Mouse (Mus musculus) liver, postnatal 0 days (tissue): Measurements from ENCODE around the gene Bach2. TPM values are rescaled to one million over a fixed set of nuclear protein-coding genes. Genes with fewer than 3 reads are reported as not detected.

Source experiments
- ATAC-seq: fragments of 200-750 bp; cut with Nextera tagmentation; 2 replicates; pipeline ENCODE4 v1.8.0; 2017; ENCODE audit warnings: mild to moderate bottlenecking, moderate library complexity
- DNase-seq: peaks from one replicate; pipeline ENCODE4 v3.0.0-alpha.2; 2016
- H3K27ac ChIP-seq: fragments of 300-500 bp; sonication (generic); 2 replicates; pipeline ENCODE4 v1.5.1; 2014; ENCODE audit warnings: antibody characterized with exemption, moderate library complexity, mild to moderate bottlenecking, low read depth
- H3K27me3 ChIP-seq: fragments of 300-500 bp; sonication (generic); 2 replicates; pipeline ENCODE4 v1.6.1; 2014; ENCODE audit warnings: low read length, control low read depth, mixed read lengths; ENCODE audit not compliant: insufficient read depth
- H3K36me3 ChIP-seq: fragments of 300-500 bp; sonication (generic); replicated peaks from 2 replicates; pipeline ENCODE4 v1.6.1; 2014; ENCODE audit warnings: mild to moderate bottlenecking, control low read depth, low read length, moderate library complexity, mixed read lengths; ENCODE audit not compliant: insufficient read depth
- H3K4me1 ChIP-seq: fragments of 300-500 bp; sonication (generic); 2 replicates; pipeline ENCODE4 v1.6.1; 2014; ENCODE audit warnings: antibody characterized with exemption, mild to moderate bottlenecking, control low read depth; ENCODE audit not compliant: insufficient read depth
- H3K4me2 ChIP-seq: fragments of 300-500 bp; sonication (generic); 2 replicates; pipeline ENCODE4 v1.6.1; 2014; ENCODE audit warnings: low read depth, mild to moderate bottlenecking, low read length, moderate library complexity, mixed read lengths
- H3K4me3 ChIP-seq: fragments of 300-500 bp; sonication (generic); 2 replicates; pipeline ENCODE4 v1.5.1; 2014; ENCODE audit warnings: low read depth, low read length
- H3K9ac ChIP-seq: fragments of 300-500 bp; sonication (generic); replicated peaks from 2 replicates; pipeline ENCODE4 v1.6.1; 2014; ENCODE audit warnings: mild to moderate bottlenecking, moderate library complexity
- H3K9me3 ChIP-seq: fragments of 300-500 bp; sonication (generic); 2 replicates; pipeline ENCODE4 v1.6.1; 2016; ENCODE audit warnings: mild to moderate bottlenecking, control low read depth, low read length, mixed read lengths
- CTCF ChIP-seq: sonication (generic); IDR thresholded peaks from 2 replicates; pipeline ENCODE4 v1.5.1; 2016; ENCODE audit warnings: antibody characterized with exemption, low read depth
- EP300 ChIP-seq: IDR thresholded peaks from 2 replicates; pipeline ENCODE4 v1.6.1; 2016; ENCODE audit warnings: antibody characterized with exemption, low read depth, mild to moderate bottlenecking
- WGBS: fragments of 180-500 bp; shearing (Covaris S2); extraction: QIAGEN DNeasy Blood & Tissue Kit; methylation state at CpG from one replicate; pipeline ENCODE4 v1.1.7; 2014; ENCODE audit not compliant: insufficient replicate concordance; 5-methylcytosine and 5-hydroxymethylcytosine counted together
- polyA plus RNA-seq: library from polyadenylated mRNA; unstranded; fragments of >200 nt; fragmentation: Nextera tagmentation; extraction: Ambion mirVana; gene quantifications from 2 replicates; pipeline ENCODE4 v1.2.1, GENCODE M21; 2015

Bach2 gene
- polyA plus RNA-seq, 1 experiment from 2014 or later = 4.3 TPM

DNA sequence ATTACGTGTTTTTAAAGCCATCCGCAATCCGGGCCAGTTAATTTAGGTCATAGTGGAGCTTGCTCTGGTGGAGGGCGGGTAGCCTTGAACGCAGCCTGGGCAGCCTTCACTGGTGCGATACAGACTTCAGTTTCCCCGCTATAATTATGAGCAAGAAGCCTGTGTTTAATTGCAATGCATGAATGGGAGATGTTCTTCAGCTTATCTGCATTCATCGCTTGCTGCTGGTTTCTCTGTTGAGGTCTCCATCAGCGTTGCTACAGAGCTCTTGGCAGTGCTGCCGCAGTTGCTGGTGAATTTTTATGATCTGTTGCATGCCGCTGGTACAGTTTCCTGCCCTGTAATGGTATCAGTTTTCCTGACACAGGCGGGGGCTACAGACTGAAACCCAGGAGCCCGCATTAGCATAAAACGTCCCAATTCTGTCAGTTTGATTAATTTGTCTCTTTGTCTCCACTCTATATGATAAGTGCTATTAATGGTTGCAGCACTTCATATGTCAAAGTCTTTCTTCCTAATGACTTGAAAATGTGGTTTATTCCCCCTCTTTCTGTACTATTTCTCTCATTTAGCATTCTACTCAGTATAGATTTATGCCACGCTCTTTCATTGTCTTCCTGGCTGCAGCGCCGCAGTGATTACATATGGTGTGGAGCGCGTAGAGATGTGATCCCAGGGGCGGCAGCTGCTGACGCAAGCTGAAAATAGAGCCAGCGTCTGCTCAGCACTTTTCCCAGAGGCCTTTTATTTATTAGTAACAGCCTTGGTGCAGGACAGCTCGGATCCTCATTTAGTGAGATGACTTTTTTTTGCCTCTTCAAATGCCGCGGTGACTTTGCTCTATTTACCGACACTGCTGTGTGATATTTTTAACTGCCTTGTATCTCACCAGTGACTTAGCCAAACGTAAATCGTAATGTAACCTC lies 292.6 kb downstream of the Bach2 start:
- Histone ChIP-seq H3K4me1 (no peaks in the 10 kb centered on the region; the same call in 1 of the 2 replicates), H3K36me3 (no peaks in the 10 kb centered on the region), H3K4me2 (peak overlapping the region; percentile 49), H3K27me3 (no peaks in the 10 kb centered on the region), H3K27ac (0 out of 2 replicates have a peak overlapping the region, but pooled peaks have one; percentile 24), H3K9me3 (no peaks in the 10 kb centered on the region), H3K9ac (no peak overlapping the region), H3K4me3 (no peak overlapping the region)
- ATAC-seq = peak; percentile 61
- TF ChIP-seq CTCF (no peak), EP300 (no peak)
- 40% methylated on average over 28 of the region's 28 CpGs for WGBS
- no peak for DNase-seq

DNA sequence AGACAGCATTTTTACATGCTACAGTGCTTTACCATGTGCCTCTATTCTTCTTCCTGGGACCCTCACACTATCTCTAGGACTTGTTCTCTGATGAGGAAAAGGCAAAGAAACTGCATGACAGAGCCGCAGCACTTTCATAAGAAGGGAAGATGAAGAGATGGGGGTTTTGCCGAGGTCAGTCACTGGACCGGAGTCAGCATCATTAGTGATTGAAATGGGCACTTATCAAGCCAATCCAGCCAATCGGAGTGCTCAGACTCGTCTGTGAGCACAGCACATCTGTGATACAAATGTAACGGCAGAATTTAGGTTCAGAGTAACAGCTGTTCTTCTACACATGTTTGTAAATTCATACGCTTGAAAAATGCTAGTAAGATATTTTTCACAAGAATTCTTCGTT lies 293.5 kb downstream of the Bach2 start:
- DNase-seq (no peak), ATAC-seq (no peak)
- Histone ChIP-seq H3K27ac (no peak overlapping the region), H3K36me3 (no peaks in the 10 kb centered on the region), H3K27me3 (no peaks in the 10 kb centered on the region), H3K4me3 (no peak overlapping the region), H3K9ac (no peak overlapping the region), H3K9me3 (no peaks in the 10 kb centered on the region), H3K4me2 (no peak overlapping the region), H3K4me1 (no peaks in the 10 kb centered on the region; the same call in none of the 2 replicates)
- WGBS = 72% methylated on average over 8 of the region's 8 CpGs
- TF ChIP-seq CTCF = no peak
- no peak for TF ChIP-seq EP300

DNA sequence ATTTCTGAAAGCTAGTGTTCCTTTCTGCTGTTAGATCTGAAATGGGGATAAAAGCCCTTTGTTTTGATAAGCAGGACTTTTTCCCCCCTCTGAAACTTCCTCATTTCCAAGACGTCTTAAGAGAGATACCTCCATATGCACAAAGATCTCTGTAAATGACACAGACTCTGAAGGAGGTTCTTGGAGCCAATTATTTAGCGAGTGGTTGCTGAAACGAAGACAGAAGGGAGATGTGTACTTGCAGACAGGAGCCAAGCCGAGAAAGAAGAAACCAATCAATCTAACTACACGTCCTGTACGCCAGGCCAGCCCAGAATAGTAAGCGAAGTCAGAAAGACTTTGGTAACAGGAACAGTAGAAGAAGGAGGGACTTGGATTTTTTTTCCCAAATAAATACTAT lies 295.1 kb downstream of the Bach2 start:
- WGBS = 52% methylated on average over 7 of the region's 7 CpGs

DNA sequence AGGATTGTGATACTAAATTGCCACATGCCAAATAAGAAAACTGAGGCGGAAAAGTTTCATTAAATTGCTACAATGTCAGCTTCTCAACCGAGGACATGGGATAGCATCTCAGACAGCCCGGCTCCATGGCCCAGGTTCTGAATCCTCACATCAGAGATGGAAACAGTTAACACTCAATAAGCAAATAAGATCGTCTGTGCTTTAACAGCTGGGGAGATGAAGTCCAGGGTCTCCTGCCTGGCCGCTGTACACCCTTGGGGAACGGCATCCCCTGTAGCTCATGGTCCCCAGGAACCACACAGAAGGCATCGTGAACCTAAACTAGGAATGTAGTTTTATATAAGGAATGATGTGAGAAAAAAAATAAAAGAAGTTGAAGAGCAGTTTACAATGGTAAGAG lies 297.0 kb downstream of the Bach2 start:
- H3K27me3 ChIP-seq = no peaks in the 10 kb centered on the region
- H3K4me3 ChIP-seq = no peak overlapping the region
- H3K36me3 ChIP-seq = no peaks in the 10 kb centered on the region
- no peak for TF ChIP-seq EP300
- no peak for TF ChIP-seq CTCF
- H3K9me3 ChIP-seq = no peaks in the 10 kb centered on the region
- no peak overlapping the region for H3K9ac ChIP-seq
- H3K4me2 ChIP-seq = no peak overlapping the region
- DNase-seq = no peak
- no peaks in the 10 kb centered on the region; the same call in none of the 2 replicates for H3K4me1 ChIP-seq
- no peak for ATAC-seq
- 78% methylated on average over 7 of the region's 7 CpGs for WGBS
- H3K27ac ChIP-seq = no peak overlapping the region

More for the DNA sequence above, 295.1 kb downstream of the Bach2 start:
- Histone ChIP-seq H3K4me2 (no peak overlapping the region), H3K36me3 (no peaks in the 10 kb centered on the region), H3K27ac (no peak overlapping the region), H3K9me3 (no peaks in the 10 kb centered on the region), H3K4me3 (no peak overlapping the region), H3K27me3 (no peaks in the 10 kb centered on the region), H3K9ac (no peak overlapping the region), H3K4me1 (no peaks in the 10 kb centered on the region; the same call in none of the 2 replicates)
- ATAC-seq (no peak), DNase-seq (no peak)
- TF ChIP-seq CTCF = no peak
- TF ChIP-seq EP300 = no peak

DNA sequence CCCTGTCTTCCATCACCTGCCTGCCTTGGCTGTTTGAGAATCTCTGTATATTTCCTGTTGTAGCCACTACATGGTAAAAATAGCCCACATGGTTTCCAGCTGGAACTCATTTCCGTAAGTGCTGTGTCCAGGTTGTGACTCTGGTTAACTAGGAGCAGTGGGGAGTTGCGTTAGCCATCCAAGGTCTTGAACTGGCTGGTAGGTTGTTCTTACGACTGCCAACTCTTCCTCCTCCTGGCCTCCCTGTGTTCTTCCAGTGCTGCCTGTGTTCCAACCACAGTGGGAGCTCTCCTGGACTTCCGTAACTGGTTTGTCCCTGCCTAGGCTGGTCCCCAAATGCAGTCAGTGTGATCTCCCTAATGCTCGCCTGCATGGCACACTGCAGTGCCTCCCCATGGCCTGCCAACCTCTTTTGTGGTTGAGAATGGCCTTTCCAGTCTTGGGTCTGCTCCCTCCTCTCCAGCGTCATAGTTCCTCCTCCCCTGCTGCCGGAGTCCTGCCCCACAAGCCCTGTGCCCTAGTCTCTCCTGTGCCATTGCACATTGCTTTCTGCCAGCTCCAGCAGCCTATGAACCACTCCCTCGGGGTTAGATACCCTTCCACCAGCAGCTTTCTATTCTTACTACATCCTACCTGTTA lies 298.4 kb downstream of the Bach2 start:
- no peaks in the 10 kb centered on the region for H3K27me3 ChIP-seq
- peak overlapping the region; percentile 66; the same call in 1 of the 2 replicates for H3K27ac ChIP-seq
- H3K9me3 ChIP-seq = no peaks in the 10 kb centered on the region
- H3K36me3 ChIP-seq = no peaks in the 10 kb centered on the region
- ATAC-seq (no peak), DNase-seq (no peak)
- H3K9ac ChIP-seq = no peak overlapping the region
- H3K4me2 ChIP-seq = no peak overlapping the region
- H3K4me1 ChIP-seq = peaks cover 4% of the 10 kb centered on the region; the same call in 1 of the 2 replicates
- no peak overlapping the region for H3K4me3 ChIP-seq
- no peak for TF ChIP-seq CTCF
- TF ChIP-seq EP300 = no peak
- WGBS = 63% methylated on average over 8 of the region's 8 CpGs

DNA sequence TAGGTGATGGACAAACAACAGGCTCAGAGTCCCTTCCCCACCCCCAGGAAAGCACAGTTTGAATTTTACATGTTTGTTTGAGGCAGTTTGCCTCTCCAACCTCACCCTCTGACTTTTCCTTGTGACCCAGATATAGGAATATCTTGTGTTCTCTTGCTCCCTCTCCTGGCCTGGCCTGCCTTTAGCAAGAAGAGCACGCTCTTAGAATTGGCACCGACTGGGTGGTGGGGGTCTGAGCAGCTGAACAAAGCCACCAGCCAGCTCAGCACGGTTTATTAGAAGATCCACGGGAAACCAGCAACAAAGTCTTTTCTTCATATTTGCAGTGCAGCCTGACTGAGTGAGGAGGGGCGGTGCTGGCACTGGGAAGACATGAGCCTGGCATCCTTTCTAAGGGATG lies 299.5 kb downstream of the Bach2 start:
- Histone ChIP-seq H3K27ac (peak overlapping the region; percentile 66), H3K4me2 (peak overlapping the region; percentile 1; the same call in 1 of the 2 replicates), H3K27me3 (no peaks in the 10 kb centered on the region), H3K4me3 (no peak overlapping the region), H3K9ac (no peak overlapping the region), H3K4me1 (peaks cover 4% of the 10 kb centered on the region; the same call in 1 of the 2 replicates), H3K36me3 (no peaks in the 10 kb centered on the region), H3K9me3 (no peaks in the 10 kb centered on the region)
- ATAC-seq (peak; percentile 75), DNase-seq (peak; percentile 48)
- WGBS = 24% methylated on average over 5 of the region's 5 CpGs
- TF ChIP-seq CTCF = peak; percentile 75
- no peak for TF ChIP-seq EP300
